Mouse (Mus musculus) adipocyte (in vitro differentiated cells): ENCODE measurements around the gene Olfr954.

Experiments
- DNase-seq: peaks from one replicate; pipeline ENCODE4 v3.0.0-alpha.2; 2016; ENCODE audit warnings: low spot score

The Olfr954 gene

GRCm38 (mm10) chr9:39456401-39456800, at the start of gene Olfr954:
TSS of gene Olfr954 (plus strand) at chr9:39456701.
- DNase-seq: no peak

DNA sequence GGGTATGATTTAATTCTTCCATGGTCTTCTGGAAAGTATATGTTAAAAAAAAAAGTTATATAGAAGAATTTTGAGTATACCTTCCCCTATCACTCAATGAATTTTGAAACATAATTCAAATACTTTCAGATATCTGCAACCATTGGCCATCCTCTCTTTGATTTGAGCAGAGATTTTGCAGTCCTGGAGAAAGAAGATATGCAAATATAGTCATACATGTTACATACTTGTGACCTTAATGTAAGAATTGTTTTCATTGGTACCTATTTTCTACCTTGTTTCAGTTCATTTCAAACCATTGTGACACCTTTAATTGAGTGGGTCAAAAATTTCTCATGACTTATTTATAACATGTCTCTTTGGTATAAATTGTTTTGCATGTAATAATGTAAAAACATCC, 29.5 kb upstream of the Olfr954 start, which contains the start of gene Olfr952:
Olfr952 (minus strand) TSS at position 101 of the 400 bp plus-strand sequence.
- DNase-seq: no peak

DNA sequence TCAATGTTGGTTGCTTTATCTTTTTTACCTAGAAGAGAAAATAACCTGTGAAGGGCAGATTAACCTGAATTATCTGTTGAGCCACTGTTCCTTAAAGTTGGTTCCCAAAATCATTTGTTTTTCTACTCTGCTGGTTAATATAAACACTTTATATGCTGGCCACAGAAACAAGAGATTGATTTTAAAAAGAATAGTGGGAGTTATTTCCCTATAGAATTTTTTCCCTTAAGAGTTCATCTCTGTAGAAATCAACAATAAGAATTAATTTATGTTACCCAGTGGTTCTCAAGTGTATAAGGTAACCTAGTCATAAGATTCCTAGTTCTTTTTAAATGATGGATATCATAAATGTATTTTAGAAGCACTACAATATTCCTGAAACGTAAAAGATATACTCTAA, 15.3 kb downstream of the Olfr954 start, which contains the start of gene Olfr955:
Olfr955 (minus strand) TSS at position 101 of the 400 bp plus-strand sequence.
- DNase-seq: no peak

- DNase-seq: no peak
Observed at GRCm38 (mm10) chr9:39493895-39494294, 37.4 kb downstream of the Olfr954 start, which contains the start of gene Olfr44. TSS of gene Olfr44 (minus strand) at chr9:39493995.

DNA sequence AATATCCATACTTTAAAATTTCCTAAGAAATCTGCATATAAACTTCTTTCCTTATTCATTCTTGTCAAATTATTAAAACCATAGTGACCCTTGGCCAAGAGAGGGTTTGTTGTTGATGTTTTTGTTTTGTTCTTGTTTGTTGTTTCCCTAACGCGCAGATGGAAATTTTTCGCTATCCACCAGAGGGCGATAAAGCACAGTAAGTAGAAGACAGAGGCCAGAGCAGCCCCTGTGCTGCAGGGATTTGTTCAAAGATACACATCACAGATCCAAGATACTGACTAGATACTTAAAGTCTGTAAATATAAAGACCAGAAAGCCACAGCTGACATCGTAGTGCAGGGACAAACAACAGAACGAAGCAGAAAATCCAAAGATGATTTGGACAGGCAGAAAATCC, 52.5 kb downstream of the Olfr954 start:
- peak; percentile 41 for DNase-seq

GRCm38 (mm10) chr9:39509412-39509811, 52.9 kb downstream of the Olfr954 start:
- no peak for DNase-seq
